Mouse (Mus musculus): ENCODE results near the gene Rab3gap2. TPM values are rescaled to one million over a fixed set of nuclear protein-coding genes. Genes with fewer than 3 reads are reported as not detected.

Gene Rab3gap2
- polyA plus RNA-seq, 2 experiments = 26.3 to 36.9 TPM

GRCm38 (mm10) chr1:185296850-185297249 is 92.9 kb downstream of the Rab3gap2 start:
- H3K4me3 ChIP-seq (replicated peaks; ENCODE audit: low read length) = no peak overlapping the region
- no peaks in the 10 kb centered on the region for H3K9me3 ChIP-seq (ENCODE audit: control insufficient read depth, low read length)
- no peak for ATAC-seq (ENCODE audit: low FRiP score, low read depth)
- no peak for DNase-seq (ENCODE audit: low spot score)
- no peak overlapping the region for H3K27ac ChIP-seq (replicated peaks; ENCODE audit: low read depth, low read length)
- no peaks in the 10 kb centered on the region for H3K27me3 ChIP-seq (ENCODE audit: control insufficient read depth, insufficient read depth, low read length)
- 91% methylated on average over 7 of the region's 7 CpGs for WGBS
- H3K9ac ChIP-seq (ENCODE audit: low read depth, low read length, severe bottlenecking) = no peak overlapping the region
- TF ChIP-seq POLR2A (IDR thresholded peaks at IDR 0.05; ENCODE audit: borderline replicate concordance, extremely low read depth, insufficient read depth, insufficient read length) = no peak
- peaks cover 64% of the 10 kb centered on the region for H3K36me3 ChIP-seq (ENCODE audit: control insufficient read depth, insufficient read depth, low read length)
- H3K4me2 ChIP-seq (replicated peaks; ENCODE audit: low read depth, low read length, severe bottlenecking) = no peak overlapping the region
- H3K4me1 ChIP-seq (ENCODE audit: control insufficient read depth, insufficient read depth, low read length) = no peaks in the 10 kb centered on the region

- WGBS = 92% methylated on average over 8 of the region's 8 CpGs
- H3K9me3 ChIP-seq (ENCODE audit: control insufficient read depth, low read length) = no peaks in the 10 kb centered on the region
- DNase-seq (ENCODE audit: low spot score) = no peak
- H3K4me3 ChIP-seq (replicated peaks; ENCODE audit: low read length) = no peak overlapping the region
- no peak for TF ChIP-seq POLR2A (IDR thresholded peaks at IDR 0.05; ENCODE audit: borderline replicate concordance, extremely low read depth, insufficient read depth, insufficient read length)
- peaks cover 62% of the 10 kb centered on the region for H3K36me3 ChIP-seq (ENCODE audit: control insufficient read depth, insufficient read depth, low read length)
- H3K27ac ChIP-seq (replicated peaks; ENCODE audit: low read depth, low read length) = no peak overlapping the region
- H3K4me2 ChIP-seq (replicated peaks; ENCODE audit: low read depth, low read length, severe bottlenecking) = no peak overlapping the region
- H3K27me3 ChIP-seq (ENCODE audit: control insufficient read depth, insufficient read depth, low read length) = no peaks in the 10 kb centered on the region
- H3K9ac ChIP-seq (ENCODE audit: low read depth, low read length, severe bottlenecking) = no peak overlapping the region
- no peak for ATAC-seq (ENCODE audit: low FRiP score, low read depth)
- no peaks in the 10 kb centered on the region for H3K4me1 ChIP-seq (ENCODE audit: control insufficient read depth, insufficient read depth, low read length)
Measured at GRCm38 (mm10) chr1:185298496-185298895, 94.6 kb downstream of the Rab3gap2 start.

GRCm38 (mm10) chr1:185302816-185303215 is 98.9 kb downstream of the Rab3gap2 start:
- H3K4me3 ChIP-seq (replicated peaks; ENCODE audit: low read length) = no peak overlapping the region
- peaks cover 39% of the 10 kb centered on the region for H3K36me3 ChIP-seq (ENCODE audit: control insufficient read depth, insufficient read depth, low read length)
- TF ChIP-seq POLR2A (IDR thresholded peaks at IDR 0.05; ENCODE audit: borderline replicate concordance, extremely low read depth, insufficient read depth, insufficient read length) = no peak
- DNase-seq (ENCODE audit: low spot score) (no peak), ATAC-seq (ENCODE audit: low FRiP score, low read depth) (no peak)
- 91% methylated on average over 6 of the region's 6 CpGs for WGBS
- no peaks in the 10 kb centered on the region for H3K4me1 ChIP-seq (ENCODE audit: control insufficient read depth, insufficient read depth, low read length)
- no peak overlapping the region for H3K9ac ChIP-seq (ENCODE audit: low read depth, low read length, severe bottlenecking)
- H3K27me3 ChIP-seq (ENCODE audit: control insufficient read depth, insufficient read depth, low read length) = no peaks in the 10 kb centered on the region
- peaks cover 6% of the 10 kb centered on the region; the same call in 1 of the 2 replicates for H3K9me3 ChIP-seq (ENCODE audit: control insufficient read depth, low read length)
- no peak overlapping the region for H3K4me2 ChIP-seq (replicated peaks; ENCODE audit: low read depth, low read length, severe bottlenecking)
- H3K27ac ChIP-seq (replicated peaks; ENCODE audit: low read depth, low read length) = no peak overlapping the region

GRCm38 (mm10) chr1:185306836-185307235 is 102.9 kb downstream of the Rab3gap2 start:
- H3K27ac ChIP-seq (replicated peaks; ENCODE audit: low read depth, low read length) = no peak overlapping the region
- no peak for ATAC-seq (ENCODE audit: low FRiP score, low read depth)
- no peak for DNase-seq (ENCODE audit: low spot score)
- TF ChIP-seq POLR2A (IDR thresholded peaks at IDR 0.05; ENCODE audit: borderline replicate concordance, extremely low read depth, insufficient read depth, insufficient read length) = no peak
- no peaks in the 10 kb centered on the region for H3K27me3 ChIP-seq (ENCODE audit: control insufficient read depth, insufficient read depth, low read length)
- no peaks in the 10 kb centered on the region for H3K4me1 ChIP-seq (ENCODE audit: control insufficient read depth, insufficient read depth, low read length)
- no peak overlapping the region for H3K4me3 ChIP-seq (replicated peaks; ENCODE audit: low read length)
- no peak overlapping the region for H3K4me2 ChIP-seq (replicated peaks; ENCODE audit: low read depth, low read length, severe bottlenecking)
- 98% methylated on average over 12 of the region's 12 CpGs for WGBS
- H3K36me3 ChIP-seq (ENCODE audit: control insufficient read depth, insufficient read depth, low read length) = peaks cover 45% of the 10 kb centered on the region
- peaks cover 6% of the 10 kb centered on the region; the same call in 1 of the 2 replicates for H3K9me3 ChIP-seq (ENCODE audit: control insufficient read depth, low read length)
- no peak overlapping the region for H3K9ac ChIP-seq (ENCODE audit: low read depth, low read length, severe bottlenecking)

GRCm38 (mm10) chr1:185307645-185308044 is 103.7 kb downstream of the Rab3gap2 start:
- H3K27me3 ChIP-seq (ENCODE audit: control insufficient read depth, insufficient read depth, low read length) = no peaks in the 10 kb centered on the region
- no peak for ATAC-seq (ENCODE audit: low FRiP score, low read depth)
- no peak for DNase-seq (ENCODE audit: low spot score)
- H3K4me3 ChIP-seq (replicated peaks; ENCODE audit: low read length) = no peak overlapping the region
- H3K9me3 ChIP-seq (ENCODE audit: control insufficient read depth, low read length) = peaks cover 6% of the 10 kb centered on the region; the same call in 1 of the 2 replicates
- 95% methylated on average over 7 of the region's 7 CpGs for WGBS
- no peak for TF ChIP-seq POLR2A (IDR thresholded peaks at IDR 0.05; ENCODE audit: borderline replicate concordance, extremely low read depth, insufficient read depth, insufficient read length)
- H3K4me2 ChIP-seq (replicated peaks; ENCODE audit: low read depth, low read length, severe bottlenecking) = no peak overlapping the region
- peaks cover 43% of the 10 kb centered on the region for H3K36me3 ChIP-seq (ENCODE audit: control insufficient read depth, insufficient read depth, low read length)
- no peaks in the 10 kb centered on the region for H3K4me1 ChIP-seq (ENCODE audit: control insufficient read depth, insufficient read depth, low read length)
- no peak overlapping the region for H3K9ac ChIP-seq (ENCODE audit: low read depth, low read length, severe bottlenecking)
- H3K27ac ChIP-seq (replicated peaks; ENCODE audit: low read depth, low read length) = no peak overlapping the region

- no peak for DNase-seq (ENCODE audit: low spot score)
- Histone ChIP-seq H3K4me3 (replicated peaks; ENCODE audit: low read length) (no peak overlapping the region), H3K9me3 (ENCODE audit: control insufficient read depth, low read length) (peaks cover 6% of the 10 kb centered on the region; the same call in 1 of the 2 replicates), H3K27ac (replicated peaks; ENCODE audit: low read depth, low read length) (no peak overlapping the region), H3K4me2 (replicated peaks; ENCODE audit: low read depth, low read length, severe bottlenecking) (no peak overlapping the region), H3K36me3 (ENCODE audit: control insufficient read depth, insufficient read depth, low read length) (peaks cover 43% of the 10 kb centered on the region), H3K4me1 (ENCODE audit: control insufficient read depth, insufficient read depth, low read length) (no peaks in the 10 kb centered on the region), H3K27me3 (ENCODE audit: control insufficient read depth, insufficient read depth, low read length) (no peaks in the 10 kb centered on the region), H3K9ac (ENCODE audit: low read depth, low read length, severe bottlenecking) (no peak overlapping the region)
- TF ChIP-seq POLR2A (IDR thresholded peaks at IDR 0.05; ENCODE audit: borderline replicate concordance, extremely low read depth, insufficient read depth, insufficient read length) = no peak
- 92% methylated on average over 2 of the region's 2 CpGs for WGBS
- ATAC-seq (ENCODE audit: low FRiP score, low read depth) = no peak
Measured at GRCm38 (mm10) chr1:185308334-185308733, 104.4 kb downstream of the Rab3gap2 start.
